Mouse (Mus musculus) embryonic stem cell, embryonic (primary cell): ENCODE results near the gene Cdadc1.

Experiments used
- CTCF ChIA-PET, 4 experiments: fragments of 300-600 bp in 2 of 4; fragments of 350-600 bp in 2 of 4; sonication (Branson Sonifier 250); formaldehyde crosslinking; loops; one replicate each; lab custom pipeline; 2022; ENCODE audit warnings: inconsistent platforms in 2 of 4; lab: Charles Lee
- POLR2A ChIA-PET, 4 experiments: fragments of 300-600 bp in 2 of 4; fragments of 350-600 bp in 2 of 4; sonication (Branson Sonifier 250); formaldehyde crosslinking; loops; one replicate each; lab custom pipeline; 2022; ENCODE audit warnings: antibody characterized with exemption in 4 of 4, inconsistent platforms in 1 of 4; lab: Charles Lee

The Cdadc1 gene

DNA sequence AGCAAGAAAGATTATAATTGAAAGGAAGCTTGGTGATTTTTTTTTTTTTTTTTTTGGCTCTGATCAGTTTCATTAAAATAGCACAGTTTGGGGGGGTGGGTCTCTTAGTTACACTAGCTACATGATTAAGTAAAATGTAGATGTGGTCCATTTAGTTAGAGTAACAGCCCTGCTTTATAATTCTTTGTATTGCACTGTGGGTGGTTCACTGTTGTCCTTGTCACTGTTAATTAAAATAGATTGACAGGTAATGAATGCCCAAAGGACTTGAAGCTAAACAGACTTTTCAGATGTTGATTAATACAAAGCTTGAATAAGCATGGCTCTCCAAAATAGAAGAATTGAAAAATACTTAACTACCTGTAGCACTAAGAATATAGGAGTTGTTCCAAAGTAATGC lies 63.9 kb downstream of the Cdadc1 start:
- POLR2A ChIA-PET, result interaction anchor here in 3 of 4 experiments (0.7 to 2.3 kb wide), 11 partner anchors 9 to 163 kb away, joined by 3 to 7 read pairs (median 4); partner anchors contain the start of genes Cab39l (in 1 of the 3), Cdadc1 (in 1 of the 3) and Setdb2 (in 1 of the 3)
- CTCF ChIA-PET, result interaction anchor here in 2 of 4 experiments (0.6 to 0.7 kb wide), 3 partner anchors 20 to 57 kb away, joined by 4 to 6 read pairs (median 5); no protein-coding TSS in a partner anchor

DNA sequence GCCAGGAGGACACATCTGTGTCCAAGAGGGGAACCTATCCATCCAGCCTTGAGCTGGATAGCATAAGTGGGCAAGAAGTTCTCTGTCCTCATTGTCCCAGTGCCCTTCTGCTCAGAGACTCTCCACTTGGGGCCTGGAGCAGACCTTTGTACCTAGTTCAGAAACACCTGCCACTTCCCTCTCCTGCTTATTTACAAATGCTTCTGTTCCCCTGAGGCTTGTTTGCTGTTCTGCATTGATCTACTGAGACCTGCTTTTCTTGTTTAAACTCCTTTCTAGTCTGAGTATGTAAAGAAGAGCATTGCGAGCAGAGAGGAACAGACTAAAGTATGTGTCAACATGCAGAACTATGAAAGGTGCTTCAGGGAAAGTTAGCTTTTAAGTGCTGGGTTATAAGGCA lies 64.8 kb downstream of the Cdadc1 start:
- CTCF ChIA-PET, result interaction anchor here in 1 of 4 experiments (0.6 kb wide), 1 partner anchor 34 kb away, joined by 3 read pairs; no protein-coding TSS in a partner anchor
- POLR2A ChIA-PET, result interaction anchor here in 3 of 4 experiments (0.5 to 2.3 kb wide), 5 partner anchors 15 to 162 kb away, joined by 4 to 7 read pairs (median 5); no protein-coding TSS in a partner anchor

DNA sequence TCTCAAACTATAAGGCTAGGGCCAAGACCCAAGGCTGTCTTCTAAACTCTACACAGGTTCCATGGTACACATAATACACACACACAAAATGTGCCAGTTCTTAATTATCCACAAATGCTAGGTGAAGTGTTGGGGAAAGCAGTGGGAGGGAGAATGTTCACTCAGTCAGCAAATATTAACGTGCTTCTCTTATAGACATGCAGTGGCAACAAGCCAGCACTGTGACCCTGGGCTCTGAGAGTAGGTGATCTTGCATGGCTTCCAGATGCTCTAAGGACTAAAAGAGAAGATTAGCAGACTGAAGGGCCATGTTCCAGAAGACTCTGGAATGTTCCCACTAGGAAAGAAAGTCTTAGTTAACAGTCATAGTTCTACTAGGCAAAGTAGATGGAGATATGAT lies 67.0 kb downstream of the Cdadc1 start:
- POLR2A ChIA-PET, result no interaction called here
- CTCF ChIA-PET, result interaction anchor here in 1 of 4 experiments (0.6 kb wide), 1 partner anchor 13 kb away, joined by 3 read pairs; no protein-coding TSS in a partner anchor

DNA sequence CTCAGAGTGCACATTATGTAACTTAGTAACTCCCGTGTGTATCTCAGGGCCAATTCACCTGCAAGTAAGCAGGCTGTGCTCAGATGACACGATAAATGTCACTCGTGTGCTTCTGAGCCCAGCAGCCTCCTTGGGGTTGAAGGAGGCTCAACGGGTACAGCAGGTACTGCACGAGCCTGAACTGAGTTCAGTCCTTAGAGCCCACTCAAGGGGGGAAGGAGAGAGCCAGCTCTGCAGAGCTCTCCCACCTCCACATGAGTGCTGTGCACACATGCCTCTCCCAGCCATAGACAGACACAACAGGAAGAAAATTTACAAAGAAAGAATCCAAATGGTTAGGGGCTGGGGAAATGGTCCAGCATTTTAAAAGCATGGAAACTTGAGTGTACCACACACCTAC lies 71.9 kb downstream of the Cdadc1 start:
- ChIA-PET CTCF (interaction anchor here in 1 of 4 experiments (0.8 kb wide), 1 partner anchor 10 kb away, joined by 3 read pairs; no protein-coding TSS in a partner anchor), POLR2A (no interaction called here)

DNA sequence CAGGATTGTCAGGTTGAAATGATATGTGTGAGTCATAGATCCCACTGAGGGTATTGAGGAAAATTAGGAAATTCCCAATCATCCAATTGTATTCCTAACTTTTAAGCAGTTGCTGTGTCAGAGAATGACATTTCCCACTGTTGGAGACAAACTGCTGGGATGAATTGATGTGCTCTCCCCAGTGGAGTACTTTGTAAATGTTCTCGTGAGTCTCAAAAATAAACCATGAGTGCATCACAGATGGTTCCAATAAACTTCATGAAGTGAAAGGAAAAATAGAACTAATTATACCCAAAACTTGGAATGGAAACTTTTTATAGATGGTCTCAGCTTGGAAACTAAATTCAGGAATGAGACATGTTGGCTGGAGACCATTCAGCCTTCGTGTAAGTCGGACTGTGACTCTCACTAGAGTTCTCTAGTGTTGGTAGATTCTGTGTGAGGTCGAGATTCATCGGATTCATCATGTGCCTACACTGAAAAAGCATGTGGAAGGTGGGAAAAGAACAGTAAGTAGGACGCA lies 83.8 kb downstream of the Cdadc1 start:
- ChIA-PET CTCF (no interaction called here), POLR2A (no interaction called here)
